Mouse (Mus musculus) testis, adult 2 months (tissue): ENCODE measurements around the gene Mreg. TPM values are rescaled to one million over a fixed set of nuclear protein-coding genes. Genes with fewer than 3 reads are reported as not detected.
"Not testable (repeated sequence)": the region's sequence is repeated elsewhere in the genome, so short reads cannot be mapped to it uniquely, and the experiment has no call there.

Source experiments
- H3K27ac ChIP-seq: fragments of 200-500 bp; 2 replicates; pipeline ENCODE4 v1.5.1; 2012; ENCODE audit warnings: low read depth, low read length; ENCODE audit not compliant: control insufficient read depth, insufficient read depth
- H3K27me3 ChIP-seq: fragments of 200-500 bp; 2 replicates; pipeline ENCODE4 v1.6.1; 2012; ENCODE audit warnings: mild to moderate bottlenecking, low read length, moderate library complexity; ENCODE audit not compliant: control insufficient read depth, insufficient read depth
- H3K36me3 ChIP-seq: fragments of 200-500 bp; 2 replicates; pipeline ENCODE4 v1.6.1; 2012; ENCODE audit warnings: mild to moderate bottlenecking, low read length; ENCODE audit not compliant: control insufficient read depth, insufficient read depth
- H3K4me1 ChIP-seq: fragments of 200-500 bp; 2 replicates; pipeline ENCODE4 v1.6.1; 2012; ENCODE audit warnings: low read length; ENCODE audit not compliant: control insufficient read depth, insufficient read depth
- H3K4me3 ChIP-seq: fragments of 200-500 bp; 2 replicates; pipeline ENCODE4 v1.5.1; 2012; ENCODE audit warnings: low read depth, mild to moderate bottlenecking, low read length, moderate library complexity, mixed read lengths; ENCODE audit not compliant: control insufficient read depth
- CTCF ChIP-seq: fragments of 200-500 bp; IDR thresholded peaks from 2 replicates; pipeline ENCODE4 v1.5.1; 2012; ENCODE audit warnings: low read depth, mild to moderate bottlenecking, inconsistent platforms, low read length, moderate library complexity; ENCODE audit not compliant: control insufficient read depth, insufficient read depth, insufficient replicate concordance
- POLR2A ChIP-seq: fragments of 200-500 bp; IDR thresholded peaks from 2 replicates; pipeline ENCODE4 v1.6.1; 2012; ENCODE audit warnings: low read depth, mild to moderate bottlenecking, inconsistent platforms, low read length, moderate library complexity; ENCODE audit not compliant: control insufficient read depth
- polyA plus RNA-seq: library from polyadenylated mRNA; depleted of rRNA; stranded (reverse); fragments of >200 nt; gene quantifications from 2 replicates; pipeline ENCODE4 v1.2.3, GENCODE M21; 2012

Mreg gene
- polyA plus RNA-seq, 1 experiment = 8.1 TPM

- not testable (repeated sequence) for H3K27me3 ChIP-seq, H3K36me3 ChIP-seq, H3K4me1 ChIP-seq
- H3K27ac ChIP-seq = peak overlapping the region; percentile 85
- peak overlapping the region; percentile 94 for H3K4me3 ChIP-seq
- TF ChIP-seq POLR2A = peak; percentile 69
Observed at GRCm38 (mm10) chr1:72225720-72226171, 13.6 kb upstream of the Mreg start.

- TF ChIP-seq CTCF = no peak
- TF ChIP-seq POLR2A = peak; percentile 33; the same call in 1 of the 2 replicates
- Histone ChIP-seq H3K27ac (peak overlapping the region; percentile 85), H3K4me1 (peaks cover 8% of the 10 kb centered on the region), H3K4me3 (peak overlapping the region; percentile 94), H3K27me3 (no peaks in the 10 kb centered on the region), H3K36me3 (no peaks in the 10 kb centered on the region)
Observed at GRCm38 (mm10) chr1:72225054-72225718, 13.1 kb upstream of the Mreg start.

GRCm38 (mm10) chr1:72220008-72220407 is 7.9 kb upstream of the Mreg start:
- Histone ChIP-seq H3K27me3 (no peaks in the 10 kb centered on the region), H3K4me3 (peak overlapping the region; percentile 44), H3K27ac (no peak overlapping the region), H3K36me3 (no peaks in the 10 kb centered on the region), H3K4me1 (peaks cover 5% of the 10 kb centered on the region)
- TF ChIP-seq CTCF (no peak), POLR2A (no peak)

- Histone ChIP-seq H3K27ac (peak overlapping the region; percentile 61), H3K27me3 (no peaks in the 10 kb centered on the region), H3K4me3 (peak overlapping the region; percentile 41), H3K36me3 (no peaks in the 10 kb centered on the region), H3K4me1 (peaks cover 3% of the 10 kb centered on the region)
- no peak for TF ChIP-seq POLR2A
Observed at GRCm38 (mm10) chr1:72219116-72219515, 7.0 kb upstream of the Mreg start.

- no peaks in the 10 kb centered on the region for H3K36me3 ChIP-seq
- no peak overlapping the region for H3K27ac ChIP-seq
- peaks cover 3% of the 10 kb centered on the region for H3K4me1 ChIP-seq
- no peaks in the 10 kb centered on the region for H3K27me3 ChIP-seq
- no peak for TF ChIP-seq CTCF
- TF ChIP-seq POLR2A = no peak
- no peak overlapping the region for H3K4me3 ChIP-seq
Observed at GRCm38 (mm10) chr1:72218626-72219025, 6.5 kb upstream of the Mreg start.

GRCm38 (mm10) chr1:72216761-72217160 is 4.7 kb upstream of the Mreg start:
- Histone ChIP-seq H3K4me1 (peaks cover 3% of the 10 kb centered on the region), H3K27ac (no peak overlapping the region), H3K4me3 (no peak overlapping the region), H3K36me3 (no peaks in the 10 kb centered on the region), H3K27me3 (no peaks in the 10 kb centered on the region)
- TF ChIP-seq POLR2A = no peak
- TF ChIP-seq CTCF = no peak

- Histone ChIP-seq H3K27me3 (no peaks in the 10 kb centered on the region), H3K36me3 (no peaks in the 10 kb centered on the region), H3K4me1 (peaks cover 9% of the 10 kb centered on the region), H3K27ac (no peak overlapping the region), H3K4me3 (no peak overlapping the region)
- TF ChIP-seq POLR2A (no peak), CTCF (no peak)
Observed at GRCm38 (mm10) chr1:72215174-72215573, 3.1 kb upstream of the Mreg start.
